Mouse (Mus musculus): ENCODE data around the gene Dnah6.
A peak's percentile ranks its signal among the peaks of the same experiment; 100 is the strongest.

Gene Dnah6

DNA sequence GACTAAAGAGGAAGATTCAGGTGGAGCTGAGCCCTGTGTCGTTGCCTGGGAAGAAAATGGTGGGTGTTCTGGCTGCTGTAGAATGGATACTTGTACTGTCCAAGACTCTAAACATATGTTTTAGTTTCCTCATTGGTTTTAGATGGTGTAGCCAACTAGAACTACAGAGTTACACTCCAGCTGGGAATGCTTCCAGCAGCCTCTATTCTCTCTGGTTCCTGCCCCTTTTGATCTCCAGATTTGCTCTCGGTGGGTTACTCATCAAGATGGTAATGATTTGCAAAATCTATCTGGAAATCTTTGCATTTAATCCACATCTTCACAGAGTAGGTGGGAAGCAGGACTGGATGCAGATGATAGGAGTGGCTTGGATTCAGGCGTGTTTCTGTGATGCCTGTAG lies 80.6 kb downstream of the Dnah6 start:
- no peak for DNase-seq

DNA sequence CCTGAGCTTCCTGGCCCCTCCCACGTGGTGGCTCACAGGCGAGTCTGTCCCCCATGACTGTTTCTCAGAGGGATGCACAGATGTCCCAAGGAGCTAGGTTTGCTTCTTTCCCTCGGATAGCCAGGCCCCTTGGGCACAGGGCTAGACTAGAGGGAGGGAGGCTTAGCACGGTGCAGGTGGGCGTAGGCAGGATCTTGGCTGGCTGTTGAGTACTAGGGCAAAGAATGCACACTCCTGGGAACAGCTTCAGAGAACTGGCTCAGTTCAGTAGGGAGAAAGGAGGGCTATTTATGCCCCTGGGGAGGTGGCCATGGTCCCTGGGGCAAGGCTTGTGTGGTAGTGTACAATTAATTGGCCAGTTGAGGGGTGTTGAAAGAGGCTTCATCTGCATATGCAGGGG lies 88.7 kb downstream of the Dnah6 start:
- no peak for DNase-seq

DNA sequence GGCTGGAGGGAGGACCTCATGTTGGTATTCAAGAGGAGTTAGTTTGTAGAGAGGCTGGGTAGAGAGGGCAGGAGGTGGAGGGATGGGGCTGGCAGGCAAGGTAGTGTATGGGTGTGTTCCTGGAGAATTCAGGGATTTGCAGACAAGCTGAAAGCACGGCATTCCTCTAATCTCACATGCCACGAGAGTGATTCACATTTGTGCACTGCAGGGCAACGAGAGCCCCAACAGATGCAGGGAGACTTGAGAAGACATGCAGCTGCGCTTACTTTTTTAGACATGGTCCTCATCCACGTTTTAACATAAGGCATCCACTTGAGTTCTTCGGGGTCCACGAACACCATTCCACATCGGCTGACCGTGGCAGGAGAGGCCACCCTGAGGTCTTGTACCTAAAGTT lies 93.9 kb downstream of the Dnah6 start:
- DNase-seq, result no peak

DNA sequence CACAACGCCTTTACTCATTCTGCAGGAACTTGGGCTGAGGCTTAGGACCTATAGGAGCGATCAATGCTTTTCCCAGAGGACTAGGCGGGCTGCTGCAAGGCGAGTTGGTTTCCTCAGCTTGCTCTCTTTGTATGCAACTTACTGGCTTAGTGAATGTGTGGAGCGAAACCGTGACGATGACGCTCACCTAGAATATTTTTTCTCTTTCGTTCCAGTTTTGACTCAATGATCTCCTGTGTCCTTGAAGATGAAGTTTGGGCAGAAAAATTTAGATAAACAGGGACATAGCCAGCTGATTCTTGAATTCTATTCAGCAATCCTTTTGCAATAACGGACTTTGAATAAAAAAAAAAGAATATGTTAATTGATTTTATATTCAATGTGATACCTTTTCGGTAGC lies 101.1 kb downstream of the Dnah6 start:
- no peak for DNase-seq

DNA sequence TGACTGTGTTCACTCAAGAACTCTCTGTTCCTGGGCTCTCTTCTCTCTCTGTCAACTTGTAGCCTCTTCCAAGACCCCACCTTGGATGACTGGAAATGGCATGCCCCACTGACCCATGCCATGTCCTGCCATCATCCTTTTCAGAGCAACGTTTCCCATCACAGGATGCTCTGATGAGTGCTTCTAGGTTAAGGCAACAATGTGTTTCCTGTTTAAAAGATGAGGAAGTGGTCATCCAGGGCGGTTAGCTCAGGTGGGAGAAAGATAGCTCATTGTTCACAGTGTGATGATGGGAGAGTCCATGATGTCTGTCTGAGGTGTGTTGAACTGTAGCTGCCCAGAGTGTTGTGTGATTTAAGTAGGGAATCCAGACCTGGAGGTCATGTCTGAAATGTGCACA lies 107.6 kb downstream of the Dnah6 start:
- peak in 1 of 2 experiments; percentile 10 for DNase-seq

DNA sequence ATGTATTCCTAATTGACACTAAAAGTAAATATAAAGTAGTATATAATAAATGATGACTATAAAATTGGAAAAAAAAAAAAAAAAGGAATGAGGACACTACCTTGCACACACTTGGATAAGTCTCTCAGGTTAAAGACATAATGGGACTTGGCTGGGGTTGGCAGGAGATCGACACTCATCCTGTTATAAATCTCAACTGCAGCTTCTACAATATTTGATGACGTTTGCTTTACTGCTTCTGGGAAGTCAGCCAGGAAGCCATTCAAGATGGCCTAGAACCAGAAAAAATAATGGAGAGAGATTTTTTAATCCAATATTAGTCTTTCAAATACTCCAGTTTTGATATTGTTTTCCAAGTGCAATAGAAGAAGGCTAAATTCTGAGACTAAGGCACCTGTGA lies 108.1 kb downstream of the Dnah6 start:
- peak; percentile 23 to 37 for DNase-seq

DNA sequence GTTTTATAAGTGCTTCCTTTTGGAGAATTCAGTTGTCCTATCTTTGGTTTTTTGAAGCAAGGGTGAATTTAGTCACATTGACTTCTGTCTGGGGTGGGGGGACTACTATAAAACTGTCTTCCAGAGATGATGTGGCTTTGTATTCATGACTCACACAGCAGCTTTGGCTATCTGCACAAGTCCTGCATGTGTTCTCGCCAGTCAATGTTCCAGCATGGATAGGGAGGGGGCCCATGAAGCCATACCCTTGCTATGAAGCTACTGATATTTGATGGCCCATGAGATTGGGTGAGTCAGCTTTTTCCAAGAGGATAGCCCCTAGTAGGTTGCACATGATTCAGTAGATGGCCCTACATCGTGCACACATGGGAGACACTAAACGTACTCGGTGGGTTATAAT lies 128.3 kb downstream of the Dnah6 start:
- DNase-seq, result no peak

DNA sequence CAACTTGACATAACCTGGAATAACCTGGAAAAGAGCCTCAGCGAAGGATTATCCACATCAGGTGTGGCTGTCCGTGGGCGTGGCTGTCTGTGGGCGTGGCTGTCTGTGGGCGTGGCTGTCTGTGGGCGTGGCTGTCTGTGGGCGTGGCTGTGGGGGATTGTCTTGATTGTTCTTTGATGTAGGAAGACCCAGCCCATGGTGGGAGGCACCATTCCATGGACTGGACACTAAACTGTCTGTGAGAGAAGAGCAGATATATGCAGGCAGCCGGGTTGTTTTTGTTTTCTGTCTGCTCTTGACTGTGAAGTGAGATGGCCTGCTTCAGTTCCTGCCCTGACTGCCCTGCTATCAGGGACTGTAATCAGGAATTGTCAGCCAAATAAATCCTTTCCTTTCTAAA lies 130.6 kb downstream of the Dnah6 start:
- no peak for DNase-seq

DNA sequence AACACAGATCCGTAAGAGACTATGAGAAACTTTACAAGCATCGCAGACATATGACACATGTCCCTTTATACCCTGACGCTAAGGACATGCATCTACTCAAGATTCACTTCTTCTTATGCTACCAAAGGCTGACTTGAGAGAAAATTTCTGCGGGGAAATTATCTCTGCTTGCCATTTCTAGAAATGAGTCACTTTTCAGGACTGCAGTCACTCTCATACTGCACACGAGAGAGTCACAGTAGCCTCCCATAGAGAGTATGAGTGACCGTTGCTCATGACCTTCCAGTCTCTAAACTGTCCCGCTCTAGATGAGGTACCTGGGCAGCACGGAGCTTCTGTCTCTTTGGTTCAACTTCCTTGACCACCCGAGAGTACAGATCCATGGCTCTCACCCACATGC lies 138.9 kb downstream of the Dnah6 start:
- no peak for DNase-seq

DNA sequence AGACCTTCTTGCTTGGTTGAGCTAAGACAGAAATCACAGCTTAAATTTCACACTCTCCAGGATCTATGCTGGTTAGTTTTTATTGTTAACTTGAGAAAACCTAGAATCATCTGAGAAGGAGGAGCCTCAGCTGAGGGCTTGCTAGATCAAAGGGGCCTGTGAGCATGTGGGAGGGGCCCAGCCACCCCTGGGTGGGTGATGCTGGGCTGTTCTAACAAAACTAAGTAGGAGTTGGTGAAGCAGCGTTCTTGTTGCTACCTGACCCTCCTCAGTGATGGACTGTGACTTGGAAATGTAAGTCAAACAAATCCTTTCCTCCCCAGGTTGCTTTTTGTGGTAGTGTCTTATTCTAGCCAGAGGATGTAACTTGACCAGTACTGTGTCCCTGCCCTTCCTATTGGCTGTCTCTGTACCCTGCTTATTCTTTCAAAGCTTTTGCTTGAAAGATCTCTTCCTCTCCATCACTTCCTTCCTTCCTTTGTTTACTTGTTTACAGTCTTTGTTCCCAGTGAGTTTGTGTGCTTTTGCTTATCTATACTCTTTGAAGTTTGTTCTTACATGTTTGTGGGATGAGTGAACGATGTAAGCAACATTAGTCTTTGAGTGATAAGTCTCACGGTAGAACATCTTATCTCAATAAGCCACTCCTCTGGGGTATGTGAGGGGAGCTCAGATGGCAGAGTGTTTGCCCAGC lies 149.2 kb downstream of the Dnah6 start:
- no peak for DNase-seq

DNA sequence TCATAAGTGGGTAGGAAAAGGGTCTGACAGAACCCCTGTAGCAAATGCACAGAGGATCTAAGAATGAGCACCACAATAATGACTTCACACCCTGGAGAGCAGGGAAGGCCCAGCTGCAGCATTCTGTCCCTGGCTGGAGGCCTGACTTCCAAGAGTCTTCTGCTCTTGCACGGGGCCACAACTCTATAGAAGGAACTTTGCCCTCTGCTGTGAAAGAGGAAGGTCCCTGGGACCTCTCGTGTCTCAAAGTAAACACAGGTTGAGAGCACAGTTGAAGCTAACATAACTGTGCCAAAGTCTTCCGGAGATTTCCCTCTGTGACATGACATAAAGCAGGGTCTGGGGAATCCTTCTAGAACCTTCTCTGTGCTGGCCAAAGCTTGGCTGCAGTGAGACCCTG lies 150.2 kb downstream of the Dnah6 start:
- no peak for DNase-seq

DNA sequence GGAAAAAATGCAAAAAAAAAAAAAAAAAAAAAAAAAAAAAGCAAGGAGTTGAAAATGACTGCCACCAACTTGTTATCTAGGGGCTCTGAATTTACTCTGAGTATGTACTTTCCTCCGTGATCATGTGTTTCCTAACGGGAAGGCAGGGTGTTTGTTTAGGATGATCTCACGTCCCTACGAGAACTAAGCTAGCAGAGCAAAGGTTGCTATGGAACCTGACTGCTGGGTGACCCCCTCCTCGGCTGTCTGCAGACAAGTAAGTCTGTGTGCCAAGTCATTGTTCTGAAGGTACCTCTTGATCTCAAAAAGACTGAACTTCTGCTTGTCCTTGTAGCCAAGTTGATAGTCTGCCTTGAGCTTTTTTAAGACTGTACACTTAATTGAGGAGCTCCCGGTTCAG lies 150.8 kb downstream of the Dnah6 start:
- peak in 1 of 2 experiments; percentile 39 for DNase-seq

DNA sequence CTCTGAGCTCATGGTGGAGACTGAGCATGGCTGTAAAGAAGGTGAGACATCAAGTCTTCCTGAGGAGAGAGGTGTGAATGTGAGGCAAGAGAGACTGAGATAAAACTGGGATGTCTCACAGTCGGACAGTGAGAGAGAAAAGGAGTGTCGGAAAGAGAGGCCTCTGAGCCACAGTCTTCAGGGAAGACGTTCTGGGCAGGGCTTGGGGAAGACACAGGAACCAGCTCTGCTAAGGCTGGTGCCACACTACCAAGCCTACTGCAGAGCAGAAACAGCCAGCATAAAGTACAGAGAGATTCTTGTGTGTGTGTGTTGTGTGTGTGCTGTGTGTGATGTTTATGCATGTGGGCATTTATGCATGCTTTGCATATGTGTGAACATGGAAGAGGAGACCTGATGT lies 156.9 kb downstream of the Dnah6 start:
- DNase-seq, result no peak

DNA sequence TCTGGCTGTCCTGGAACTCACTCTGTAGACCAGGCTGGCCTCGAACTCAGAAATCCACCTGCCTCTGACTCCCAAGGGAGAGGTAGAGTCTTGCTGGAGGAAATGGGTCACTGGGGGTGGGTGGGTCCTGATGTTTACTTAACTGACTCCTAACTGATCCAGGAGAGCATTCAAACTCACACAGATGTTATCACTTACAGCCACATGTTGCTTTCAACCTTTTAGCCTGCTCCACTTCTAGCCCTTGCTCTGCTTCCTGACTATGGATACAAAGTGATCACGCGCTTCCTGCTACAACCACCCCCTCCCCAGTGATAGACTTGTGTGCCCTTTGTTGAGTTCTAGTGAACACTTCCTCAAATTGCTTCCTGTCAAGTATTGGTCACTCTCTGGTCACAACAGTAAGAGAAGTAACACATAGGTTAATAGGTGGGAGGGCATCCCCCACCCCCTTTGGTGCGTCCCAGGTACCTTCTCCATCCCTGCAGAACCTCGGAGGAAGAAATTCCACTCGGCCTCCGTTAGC lies 161.8 kb downstream of the Dnah6 start:
- no peak for DNase-seq

DNA sequence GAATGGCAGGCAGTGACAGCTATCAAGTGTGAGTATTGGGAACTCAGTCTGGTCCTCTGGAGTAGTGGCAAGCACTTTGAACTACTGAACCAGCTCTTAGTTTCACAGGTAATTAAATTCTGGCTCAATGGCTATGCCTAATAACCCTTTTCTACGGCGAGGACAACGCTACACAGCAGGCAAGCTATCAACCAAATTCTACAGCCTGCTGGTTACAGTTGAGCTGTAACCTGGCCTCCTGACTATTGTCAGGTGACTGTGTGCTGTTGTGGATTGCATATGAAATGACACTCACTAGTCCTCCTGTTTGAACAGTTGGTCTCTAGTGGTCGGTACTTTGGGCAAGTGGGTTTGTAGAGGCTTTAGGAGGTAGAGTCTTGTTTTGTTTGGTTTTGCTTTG lies 162.3 kb downstream of the Dnah6 start:
- DNase-seq, result no peak

DNA sequence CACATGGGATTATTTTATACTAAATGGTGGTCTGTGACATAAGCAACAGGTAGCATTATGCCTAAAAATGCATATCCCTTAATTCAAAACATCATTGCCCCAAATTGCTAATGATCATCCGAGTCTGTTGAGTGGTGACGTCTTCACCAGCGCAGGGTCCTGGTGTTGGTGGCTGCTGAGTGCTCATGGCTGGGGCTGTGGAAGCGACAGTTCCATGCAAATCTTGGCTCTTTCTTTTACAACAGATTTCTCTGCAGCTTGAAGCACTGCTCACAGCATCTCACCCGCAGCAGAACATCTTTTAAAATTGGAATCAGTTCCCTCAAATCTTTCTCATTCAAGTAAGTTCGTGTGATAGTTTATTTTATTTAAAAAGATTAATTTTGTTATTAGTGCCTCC lies 166.1 kb downstream of the Dnah6 start:
- DNase-seq, result no peak

DNA sequence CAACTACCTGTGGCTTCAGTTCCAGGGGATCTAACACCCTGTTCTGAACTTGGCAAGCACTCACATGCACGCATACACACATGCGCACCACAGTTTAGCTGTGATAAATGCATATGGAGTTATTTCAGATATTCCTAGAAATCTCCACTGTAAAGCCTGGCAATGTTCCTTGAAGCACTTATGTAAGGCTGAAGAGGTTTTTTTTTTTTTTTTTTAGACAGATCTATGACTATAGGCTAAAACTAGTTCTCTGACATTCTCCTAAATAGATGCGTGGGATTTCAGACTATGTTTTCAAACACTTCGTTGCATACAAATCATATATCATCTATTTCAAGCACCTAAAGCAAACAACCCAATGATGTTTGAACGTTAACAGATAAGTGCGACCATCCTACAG lies 166.6 kb downstream of the Dnah6 start:
- DNase-seq, result no peak

DNA sequence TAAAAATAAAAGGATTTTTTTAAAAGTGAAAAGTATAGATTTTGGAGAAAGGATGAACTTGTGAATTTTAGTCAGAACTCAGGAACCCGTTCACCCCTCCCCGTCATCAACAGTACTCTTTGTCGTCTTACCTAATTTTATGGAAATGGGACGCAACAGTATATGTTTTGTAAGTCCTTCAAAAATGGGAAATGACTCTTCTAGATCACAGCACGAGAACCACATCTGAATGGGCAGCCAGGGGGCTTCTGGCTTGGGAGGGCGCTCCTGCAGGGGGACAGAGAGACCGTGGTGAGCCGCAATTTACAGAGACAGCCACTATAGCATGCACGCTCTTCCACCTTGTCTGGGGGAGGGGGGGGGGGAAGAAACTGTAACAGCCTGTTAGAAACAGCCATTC lies 167.9 kb downstream of the Dnah6 start:
- DNase-seq, result no peak

DNA sequence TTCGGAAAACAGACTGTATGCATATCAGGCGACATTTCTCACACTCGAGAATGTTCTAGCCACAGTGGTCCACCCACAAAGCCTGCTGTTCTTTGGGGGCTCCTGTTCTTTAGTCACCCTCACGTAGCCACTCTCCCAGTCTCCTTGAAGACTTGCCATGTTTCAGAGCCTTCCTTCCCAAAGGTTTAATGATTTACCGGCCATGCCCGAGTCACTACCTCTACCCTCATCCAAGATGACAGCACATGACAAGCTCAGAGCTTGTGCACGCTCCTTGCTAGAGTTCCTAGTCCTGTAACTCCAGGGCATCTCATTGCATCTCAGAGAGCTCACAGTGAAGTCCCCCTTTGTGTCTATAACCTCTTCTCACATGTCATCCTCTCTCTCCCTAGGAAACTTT lies 174.2 kb downstream of the Dnah6 start:
- peak; percentile 8 to 27 for DNase-seq

DNA sequence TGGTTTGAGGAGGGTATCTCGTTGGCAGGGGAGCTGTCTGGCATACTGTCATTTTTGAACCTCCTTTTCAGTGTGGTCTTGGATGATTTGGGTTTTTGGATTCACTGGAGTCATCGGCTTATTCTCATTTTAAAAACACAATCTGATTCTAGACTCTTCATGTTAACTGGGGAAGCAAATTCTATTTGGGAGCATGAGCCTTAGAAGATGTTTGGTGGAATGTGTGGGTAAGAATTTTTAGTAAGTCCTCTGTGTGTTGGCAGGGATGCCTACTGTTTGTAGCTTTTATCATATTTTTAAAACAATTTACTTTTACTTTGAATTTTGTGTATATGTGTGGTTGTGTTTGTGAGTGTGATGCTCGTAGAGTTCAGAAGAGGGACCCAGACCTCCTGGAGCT lies 175.5 kb downstream of the Dnah6 start:
- DNase-seq, result no peak

DNA sequence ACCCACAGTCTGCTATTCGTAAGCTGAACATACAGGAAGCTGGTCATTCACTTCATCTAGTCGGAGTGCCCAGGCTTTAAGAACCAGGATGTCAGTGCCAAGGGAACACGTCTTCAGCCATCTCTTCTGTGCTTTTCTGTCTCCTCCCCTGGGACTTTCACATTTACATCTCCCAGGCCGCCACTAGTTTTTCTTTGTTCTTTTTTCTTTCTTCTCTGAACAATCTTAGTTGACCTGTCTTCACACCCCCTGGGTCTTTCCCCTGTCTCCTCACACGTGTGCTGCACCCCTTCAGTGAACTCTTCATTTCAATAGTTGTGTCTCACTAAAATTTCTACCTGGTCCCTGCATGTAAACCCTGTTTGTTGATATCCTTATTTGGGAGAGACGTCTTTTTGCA lies 179.2 kb downstream of the Dnah6 start:
- DNase-seq, result no peak

DNA sequence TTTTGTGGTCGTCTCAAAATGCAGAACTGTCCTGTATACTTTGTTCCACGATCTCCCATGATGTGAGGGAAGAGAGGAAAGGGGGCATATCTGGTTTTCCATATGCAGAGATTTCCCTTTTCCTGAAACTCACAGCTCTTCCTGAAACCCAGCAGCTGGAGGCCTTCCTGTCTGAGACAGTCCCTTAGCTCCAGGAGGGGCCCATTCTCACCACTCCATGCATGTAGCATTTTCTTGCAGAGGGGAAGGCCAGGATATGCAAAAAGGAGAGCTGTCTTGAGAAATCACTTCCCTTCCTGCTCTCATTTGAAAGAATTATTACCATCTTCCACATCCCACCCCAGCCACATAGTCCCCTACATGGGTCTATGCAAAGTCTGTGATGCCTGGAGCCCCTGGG lies 183.2 kb downstream of the Dnah6 start:
- peak in 1 of 2 experiments; percentile 32 for DNase-seq

DNA sequence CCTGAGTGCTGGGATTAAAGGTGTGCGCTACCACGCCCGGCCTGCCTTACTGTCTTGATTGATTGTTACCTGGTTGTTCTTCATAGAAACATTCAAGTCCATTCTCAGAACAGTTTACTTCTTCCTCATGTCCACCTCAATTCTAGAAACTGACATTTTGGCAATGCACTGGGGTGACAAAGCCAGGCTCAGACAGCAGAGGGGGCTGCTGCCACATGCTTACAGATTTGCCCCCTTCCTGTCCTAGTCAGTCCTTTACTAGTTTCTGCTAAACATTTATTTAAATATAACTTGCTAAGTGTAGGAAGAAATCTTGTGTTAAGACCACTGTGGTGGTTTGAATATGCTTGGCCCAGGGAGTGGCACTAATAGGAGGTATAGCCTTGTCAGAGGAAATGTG lies 192.6 kb downstream of the Dnah6 start:
- no peak for DNase-seq

DNA sequence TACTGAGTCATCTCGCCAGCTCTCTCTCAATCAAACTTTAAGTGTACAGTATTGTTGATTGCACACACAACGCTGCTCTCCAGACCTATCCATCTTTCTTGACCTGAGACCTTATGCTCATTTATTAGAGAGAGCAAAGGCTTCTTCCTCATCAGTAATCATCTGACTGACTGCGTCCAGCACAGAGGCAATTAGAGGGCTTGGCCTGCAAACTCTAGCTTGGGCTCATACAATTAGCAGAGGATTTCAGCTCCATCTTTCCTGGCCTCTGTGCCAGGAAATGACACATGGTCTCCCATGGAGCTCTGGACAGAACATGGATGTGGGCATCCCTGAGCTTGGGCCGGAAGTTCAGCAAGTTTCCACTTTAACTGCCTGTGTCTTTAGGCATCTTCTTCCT lies 193.6 kb downstream of the Dnah6 start:
- DNase-seq, result no peak

DNA sequence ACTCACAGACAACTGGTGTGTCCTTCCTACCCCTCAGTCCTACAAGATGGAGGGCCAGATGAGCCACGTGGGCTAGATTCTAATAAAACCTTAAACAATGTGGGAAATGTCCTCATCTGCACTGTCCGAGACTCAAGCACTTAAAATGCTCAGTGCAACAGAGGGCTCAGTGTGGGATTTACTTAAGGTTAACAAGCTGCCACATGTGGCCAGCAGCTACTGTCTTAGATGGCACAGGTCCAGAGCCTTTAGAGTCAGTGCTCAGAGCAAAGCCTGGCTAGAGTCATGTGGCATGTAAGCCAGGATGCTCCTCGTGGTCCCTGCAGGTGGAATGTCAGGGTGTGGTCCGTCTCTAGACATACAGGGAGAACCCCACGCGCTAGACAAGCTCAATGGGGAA lies 194.6 kb downstream of the Dnah6 start:
- DNase-seq, result no peak
